Mouse (Mus musculus) frontal cortex, postnatal 36 days (tissue): ENCODE measurements around the gene Kcnk3.

ENCODE experiments used
- DNase-seq, 2 experiments: peaks; one replicate each; pipeline ENCODE4 v3.0.0; 2022; ENCODE audit warnings: low spot score in 2 of 2

Kcnk3 gene

GRCm38 (mm10) chr5:30587681-30588300 is at the start of gene Kcnk3:
Gene Kcnk3 (plus strand): TSS chr5:30588170.
- no peak for DNase-seq

GRCm38 (mm10) chr5:30545698-30546097 is 42.3 kb upstream of the Kcnk3 start, which contains the start of gene Cib4:
Gene Cib4 (minus strand): TSS chr5:30545836.
- DNase-seq: no peak

GRCm38 (mm10) chr5:30548681-30549080 is 39.3 kb upstream of the Kcnk3 start:
- no peak for DNase-seq

GRCm38 (mm10) chr5:30550334-30551021 is 37.5 kb upstream of the Kcnk3 start:
- DNase-seq: no peak

- no peak for DNase-seq
Measured at GRCm38 (mm10) chr5:30551022-30551638, 36.8 kb upstream of the Kcnk3 start.

- DNase-seq: no peak
Measured at GRCm38 (mm10) chr5:30552006-30552405, 36.0 kb upstream of the Kcnk3 start.

GRCm38 (mm10) chr5:30553936-30554335 is 34.0 kb upstream of the Kcnk3 start:
- DNase-seq: no peak

GRCm38 (mm10) chr5:30554981-30555380 is 33.0 kb upstream of the Kcnk3 start:
- DNase-seq: no peak

GRCm38 (mm10) chr5:30556284-30556683 is 31.7 kb upstream of the Kcnk3 start:
- no peak for DNase-seq

GRCm38 (mm10) chr5:30559421-30559820 is 28.5 kb upstream of the Kcnk3 start:
- DNase-seq: no peak

GRCm38 (mm10) chr5:30559986-30560493 is 27.9 kb upstream of the Kcnk3 start:
- no peak for DNase-seq

- DNase-seq: no peak
Measured at GRCm38 (mm10) chr5:30568479-30568878, 19.5 kb upstream of the Kcnk3 start.

GRCm38 (mm10) chr5:30571820-30572219 is 16.1 kb upstream of the Kcnk3 start:
- no peak for DNase-seq

GRCm38 (mm10) chr5:30574367-30574766 is 13.6 kb upstream of the Kcnk3 start:
- no peak for DNase-seq

GRCm38 (mm10) chr5:30576233-30576632 is 11.7 kb upstream of the Kcnk3 start:
- DNase-seq: no peak

GRCm38 (mm10) chr5:30577251-30577650 is 10.7 kb upstream of the Kcnk3 start:
- no peak for DNase-seq

GRCm38 (mm10) chr5:30577654-30578310 is 10.2 kb upstream of the Kcnk3 start:
- DNase-seq: peak in 1 of 2 experiments; percentile 50

- DNase-seq: no peak
Measured at GRCm38 (mm10) chr5:30578445-30579080, 9.4 kb upstream of the Kcnk3 start.

GRCm38 (mm10) chr5:30580725-30581124 is 7.2 kb upstream of the Kcnk3 start:
- DNase-seq: no peak

- DNase-seq: no peak
Measured at GRCm38 (mm10) chr5:30582017-30582416, 6.0 kb upstream of the Kcnk3 start.

- DNase-seq: no peak
Measured at GRCm38 (mm10) chr5:30586616-30587015, 1.4 kb upstream of the Kcnk3 start.

- no peak for DNase-seq
Measured at GRCm38 (mm10) chr5:30587101-30587500, 869 bp upstream of the Kcnk3 start.
